Mouse (Mus musculus): ENCODE results near the gene Mavs. TPM values are rescaled to one million over a fixed set of nuclear protein-coding genes. Genes with fewer than 3 reads are reported as not detected.

Mavs gene
- polyA plus RNA-seq, 1 experiment, result 39.0 TPM

DNA sequence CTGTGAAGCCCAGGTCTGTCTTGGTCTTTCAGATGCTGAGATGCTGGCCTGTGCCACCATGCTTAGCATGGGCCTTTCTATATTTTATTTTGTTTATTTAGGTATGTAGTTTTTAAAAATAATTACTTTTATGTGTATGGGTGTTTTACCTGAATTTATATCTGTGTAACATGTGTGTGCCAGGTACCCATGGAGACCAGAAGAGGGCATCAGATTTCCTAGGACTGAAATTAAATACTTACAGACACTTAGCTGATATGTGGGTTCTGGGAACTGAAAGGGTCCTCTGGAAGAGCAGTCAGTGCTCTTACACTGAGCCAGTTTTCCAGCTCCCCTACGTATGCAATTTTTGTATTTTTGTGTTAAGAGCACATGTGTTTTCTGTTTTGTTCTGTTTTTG, 52.4 kb downstream of the Mavs start:
- Histone ChIP-seq H3K4me3 (ENCODE audit: insufficient read depth, low read length) (no peak overlapping the region), H3K27ac (ENCODE audit: insufficient read depth, low read depth, low read length) (no peak overlapping the region), H3K4me1 (ENCODE audit: control insufficient read depth, insufficient read depth, low read length) (no peaks in the 10 kb centered on the region)
- TF ChIP-seq POLR2A (IDR thresholded peaks at IDR 0.05; ENCODE audit: borderline replicate concordance, low read depth, low read length), result no peak
- no peak for TF ChIP-seq CTCF (IDR thresholded peaks at IDR 0.05; ENCODE audit: low read depth, low read length)

DNA sequence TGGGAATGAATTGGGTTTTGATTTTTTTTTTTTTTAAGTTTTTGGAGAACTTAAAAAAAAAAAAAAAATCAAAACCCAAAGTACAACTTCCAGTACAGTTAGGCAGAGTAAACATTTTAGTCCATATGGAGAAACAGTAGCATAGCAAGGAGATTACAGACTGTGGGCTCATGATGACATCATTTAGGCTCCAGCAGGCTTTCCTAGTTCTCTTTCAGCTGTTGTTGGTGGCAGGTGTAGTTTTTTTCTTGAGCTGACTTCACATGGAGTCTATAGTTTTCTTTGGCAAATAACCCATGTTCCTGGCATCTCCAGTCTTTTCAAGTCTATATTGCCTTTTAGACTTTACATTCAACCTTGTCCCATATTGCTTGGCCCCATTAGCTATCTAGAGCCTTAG, 56.8 kb downstream of the Mavs start:
- TF ChIP-seq CTCF (IDR thresholded peaks at IDR 0.05; ENCODE audit: low read depth, low read length) (no peak), POLR2A (IDR thresholded peaks at IDR 0.05; ENCODE audit: borderline replicate concordance, low read depth, low read length) (no peak)
- Histone ChIP-seq H3K27ac (ENCODE audit: insufficient read depth, low read depth, low read length) (no peak overlapping the region), H3K4me3 (ENCODE audit: insufficient read depth, low read length) (no peak overlapping the region), H3K4me1 (ENCODE audit: control insufficient read depth, insufficient read depth, low read length) (no peaks in the 10 kb centered on the region)

DNA sequence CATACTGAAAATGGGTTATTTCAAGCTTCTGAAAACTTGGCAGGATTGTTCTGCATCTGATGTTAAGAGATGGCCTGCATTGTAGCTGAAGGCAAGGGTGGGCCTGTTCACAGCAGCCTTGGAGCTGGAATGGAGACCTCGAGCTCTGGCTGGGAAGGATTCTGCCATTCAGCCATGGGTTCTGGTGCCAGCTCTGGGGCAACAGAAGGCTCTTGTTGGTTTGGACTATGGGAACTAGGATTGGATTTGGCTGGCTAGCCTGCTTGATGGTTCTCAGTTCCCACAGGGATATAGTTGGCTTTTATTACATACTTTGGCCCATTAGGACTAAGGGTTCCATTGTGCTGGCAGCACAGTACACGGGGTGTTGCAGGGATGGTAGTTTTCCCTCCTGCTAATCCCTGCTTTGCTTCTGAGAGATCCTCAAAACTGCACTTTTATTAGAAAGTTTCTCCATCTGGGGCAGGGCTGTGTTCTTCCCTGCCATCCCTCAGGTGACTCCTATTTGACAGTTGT, 62.9 kb downstream of the Mavs start:
- Histone ChIP-seq H3K27ac (ENCODE audit: insufficient read depth, low read depth, low read length) (no peak overlapping the region), H3K4me1 (ENCODE audit: control insufficient read depth, insufficient read depth, low read length) (no peaks in the 10 kb centered on the region), H3K4me3 (ENCODE audit: insufficient read depth, low read length) (no peak overlapping the region)
- TF ChIP-seq POLR2A (IDR thresholded peaks at IDR 0.05; ENCODE audit: borderline replicate concordance, low read depth, low read length) (no peak), CTCF (IDR thresholded peaks at IDR 0.05; ENCODE audit: low read depth, low read length) (no peak)

Other genes starting within 250 kb of the Mavs start
- 0.96 and 1.5 TPM in 2 replicates for gene Gfra4, start 191.0 kb upstream of the Mavs start, polyA plus RNA-seq (2012; ENCODE audit: insufficient read depth, insufficient read length, missing spikeins)
- gene Adam33, start 170.2 kb upstream of the Mavs start, polyA plus RNA-seq (2012; ENCODE audit: insufficient read depth, insufficient read length, missing spikeins), result 12.8 and 13.6 TPM in 2 replicates
- gene Siglec1, start 147.3 kb upstream of the Mavs start, polyA plus RNA-seq (2012; ENCODE audit: insufficient read depth, insufficient read length, missing spikeins), result 164 and 219 TPM in 2 replicates
- not detected in 2 replicates for gene Hspa12b, start 106.8 kb upstream of the Mavs start, polyA plus RNA-seq (2012; ENCODE audit: insufficient read depth, insufficient read length, missing spikeins)
- gene Gm11037, start 100.6 kb upstream of the Mavs start, polyA plus RNA-seq (2012; ENCODE audit: insufficient read depth, insufficient read length, missing spikeins), result not detected in 2 replicates
- 53.6 and 55.6 TPM in 2 replicates for gene 1700037H04Rik, start 74.0 kb upstream of the Mavs start, polyA plus RNA-seq (2012; ENCODE audit: insufficient read depth, insufficient read length, missing spikeins)
- 88.2 and 88.3 TPM in 2 replicates for gene Cenpb, start 54.0 kb upstream of the Mavs start, polyA plus RNA-seq (2012; ENCODE audit: insufficient read depth, insufficient read length, missing spikeins)
- gene Cdc25b, start 47.1 kb upstream of the Mavs start, polyA plus RNA-seq (2012; ENCODE audit: insufficient read depth, insufficient read length, missing spikeins), result 47.1 and 56.5 TPM in 2 replicates
- 7.1 and 8.9 TPM in 2 replicates for gene Spef1, start 46.8 kb upstream of the Mavs start, polyA plus RNA-seq (2012; ENCODE audit: insufficient read depth, insufficient read length, missing spikeins)
- gene Ap5s1, start 27.0 kb upstream of the Mavs start, polyA plus RNA-seq (2012; ENCODE audit: insufficient read depth, insufficient read length, missing spikeins), result 28.1 and 29.1 TPM in 2 replicates
- gene Pank2, start 28.4 kb downstream of the Mavs start, polyA plus RNA-seq (2012; ENCODE audit: insufficient read depth, insufficient read length, missing spikeins), result 49.3 and 50.2 TPM in 2 replicates
- 5.0 and 5.1 TPM in 2 replicates for gene Rnf24, start 118.8 kb downstream of the Mavs start, polyA plus RNA-seq (2012; ENCODE audit: insufficient read depth, insufficient read length, missing spikeins)